Mouse (Mus musculus): ENCODE measurements around the gene Nat8. TPM values are rescaled to one million over a fixed set of nuclear protein-coding genes. Genes with fewer than 3 reads are reported as not detected.
"Not testable (repeated sequence)": the region's sequence is repeated elsewhere in the genome, so short reads cannot be mapped to it uniquely, and the experiment has no call there.

Gene Nat8
- not detected in 2 replicates for polyA plus RNA-seq (2014; fragmentation: Nextera tagmentation; extraction: Ambion mirVana)

- Histone ChIP-seq H3K4me2 (no peak within 1 kb of the TSS), H3K4me1 (ENCODE audit: insufficient read depth) (no peaks in the 10 kb centered on the region), H3K9me3 (ENCODE audit: low read depth, low read length) (no peaks in the 10 kb centered on the region), H3K36me3 (ENCODE audit: insufficient read depth) (no peaks in the 10 kb centered on the region), H3K9ac (no peak within 1 kb of the TSS), H3K27me3 (ENCODE audit: insufficient read depth, low read length) (no peaks in the 10 kb centered on the region), H3K4me3 (ENCODE audit: low read depth, low read length) (no peak within 1 kb of the TSS), H3K27ac (ENCODE audit: low read depth) (no peak within 1 kb of the TSS)
- ATAC-seq (ENCODE audit: insufficient read depth) (no peak), DNase-seq (no peak)
- 67% methylated on average over 7 of the region's 7 CpGs for WGBS
- TF ChIP-seq CTCF (IDR thresholded peaks at IDR 0.05; ENCODE audit: low read depth) = no peak
These were observed at the start of gene Nat8 for GRCm38 (mm10) chr6:85831796-85832321. TSS of gene Nat8 (minus strand) at chr6:85832082.

- not testable (repeated sequence) for DNase-seq; H3K9me3 ChIP-seq (ENCODE audit: low read depth, low read length); ATAC-seq (ENCODE audit: insufficient read depth); H3K4me2 ChIP-seq; H3K27me3 ChIP-seq (ENCODE audit: insufficient read depth, low read length); H3K36me3 ChIP-seq (ENCODE audit: insufficient read depth); H3K9ac ChIP-seq; H3K4me3 ChIP-seq (ENCODE audit: low read depth, low read length); H3K27ac ChIP-seq (ENCODE audit: low read depth); H3K4me1 ChIP-seq (ENCODE audit: insufficient read depth)
- WGBS = 65% methylated on average over 5 of the region's 5 CpGs
These were observed 37.1 kb upstream of the Nat8 start, which contains the start of gene Nat8f2 for GRCm38 (mm10) chr6:85869006-85869405. TSS of gene Nat8f2 (minus strand) at chr6:85869158.

GRCm38 (mm10) chr6:85867726-85868690 lies 36.1 kb upstream of the Nat8 start:
- H3K27me3 ChIP-seq (ENCODE audit: insufficient read depth, low read length) = no peaks in the 10 kb centered on the region
- H3K4me2 ChIP-seq = no peak overlapping the region
- no peaks in the 10 kb centered on the region for H3K9me3 ChIP-seq (ENCODE audit: low read depth, low read length)
- no peak for TF ChIP-seq CTCF (IDR thresholded peaks at IDR 0.05; ENCODE audit: low read depth)
- no peak overlapping the region for H3K4me3 ChIP-seq (ENCODE audit: low read depth, low read length)
- no peak overlapping the region for H3K27ac ChIP-seq (ENCODE audit: low read depth)
- H3K4me1 ChIP-seq (ENCODE audit: insufficient read depth) = no peaks in the 10 kb centered on the region
- no peak overlapping the region for H3K9ac ChIP-seq
- no peaks in the 10 kb centered on the region for H3K36me3 ChIP-seq (ENCODE audit: insufficient read depth)
- DNase-seq (no peak), ATAC-seq (ENCODE audit: insufficient read depth) (no peak)
- WGBS = 70% methylated on average over 8 of the region's 8 CpGs

- WGBS = 46% methylated on average over 1 of the region's 1 CpGs
- not testable (repeated sequence) for H3K36me3 ChIP-seq (ENCODE audit: insufficient read depth)
These were observed 35.1 kb upstream of the Nat8 start for GRCm38 (mm10) chr6:85866995-85867394.

GRCm38 (mm10) chr6:85866166-85866565 lies 34.3 kb upstream of the Nat8 start:
- not testable (repeated sequence) for H3K4me2 ChIP-seq; ATAC-seq (ENCODE audit: insufficient read depth); H3K4me3 ChIP-seq (ENCODE audit: low read depth, low read length); H3K36me3 ChIP-seq (ENCODE audit: insufficient read depth); H3K9ac ChIP-seq; H3K4me1 ChIP-seq (ENCODE audit: insufficient read depth); H3K27me3 ChIP-seq (ENCODE audit: insufficient read depth, low read length); H3K27ac ChIP-seq (ENCODE audit: low read depth); H3K9me3 ChIP-seq (ENCODE audit: low read depth, low read length); DNase-seq
- WGBS = 83% methylated on average over 3 of the region's 3 CpGs

More at GRCm38 (mm10) chr6:85866995-85867394, 35.1 kb upstream of the Nat8 start:
- H3K27me3 ChIP-seq (ENCODE audit: insufficient read depth, low read length); H3K9ac ChIP-seq; H3K4me1 ChIP-seq (ENCODE audit: insufficient read depth); H3K4me3 ChIP-seq (ENCODE audit: low read depth, low read length); H3K9me3 ChIP-seq (ENCODE audit: low read depth, low read length); H3K27ac ChIP-seq (ENCODE audit: low read depth); DNase-seq; H3K4me2 ChIP-seq; ATAC-seq (ENCODE audit: insufficient read depth): not testable (repeated sequence)

- not testable (repeated sequence) for H3K36me3 ChIP-seq (ENCODE audit: insufficient read depth); H3K27me3 ChIP-seq (ENCODE audit: insufficient read depth, low read length); ATAC-seq (ENCODE audit: insufficient read depth); H3K4me1 ChIP-seq (ENCODE audit: insufficient read depth); DNase-seq; H3K9me3 ChIP-seq (ENCODE audit: low read depth, low read length); H3K4me3 ChIP-seq (ENCODE audit: low read depth, low read length); H3K9ac ChIP-seq; H3K4me2 ChIP-seq; H3K27ac ChIP-seq (ENCODE audit: low read depth)
- 61% methylated on average over 6 of the region's 7 CpGs for WGBS
These were observed 33.2 kb upstream of the Nat8 start for GRCm38 (mm10) chr6:85864900-85865639.

GRCm38 (mm10) chr6:85863840-85864239 lies 32.0 kb upstream of the Nat8 start:
- TF ChIP-seq CTCF (IDR thresholded peaks at IDR 0.05; ENCODE audit: low read depth) = no peak
- Histone ChIP-seq H3K27me3 (ENCODE audit: insufficient read depth, low read length) (no peaks in the 10 kb centered on the region), H3K9ac (no peak overlapping the region), H3K36me3 (ENCODE audit: insufficient read depth) (no peaks in the 10 kb centered on the region), H3K4me1 (ENCODE audit: insufficient read depth) (no peaks in the 10 kb centered on the region), H3K4me3 (ENCODE audit: low read depth, low read length) (no peak overlapping the region), H3K4me2 (no peak overlapping the region), H3K27ac (ENCODE audit: low read depth) (no peak overlapping the region), H3K9me3 (ENCODE audit: low read depth, low read length) (no peaks in the 10 kb centered on the region)
- WGBS = 77% methylated on average over 2 of the region's 2 CpGs
- DNase-seq (no peak), ATAC-seq (ENCODE audit: insufficient read depth) (no peak)

Measured in lung, embryonic 14.5 days (tissue).